Mouse (Mus musculus): Measurements from ENCODE around the gene D3Ertd751e. TPM values are rescaled to one million over a fixed set of nuclear protein-coding genes. Genes with fewer than 3 reads are reported as not detected.

Gene D3Ertd751e
- 16.0 and 19.2 TPM in 2 replicates for polyA plus RNA-seq (2016; fragmentation: Nextera tagmentation; extraction: Ambion mirVana)

GRCm38 (mm10) chr3:41742278-41742934 lies at the start of gene D3Ertd751e, which contains the start of gene Sclt1:
D3Ertd751e (plus strand) TSS chr3:41742611.
Sclt1 (minus strand) TSS chr3:41742514.
- WGBS, result under 1% methylated on average over 66 of the region's 66 CpGs
- H3K27ac ChIP-seq, result peak within 1 kb of the TSS; percentile 96
- peak; percentile 95 for DNase-seq (ENCODE audit: low spot score)

GRCm38 (mm10) chr3:41695681-41696080 lies 46.7 kb upstream of the D3Ertd751e start:
- Histone ChIP-seq H3K4me3 (no peak overlapping the region), H3K4me1 (no peaks in the 10 kb centered on the region), H3K27me3 (ENCODE audit: low read depth, poor library complexity, severe bottlenecking) (no peaks in the 10 kb centered on the region), H3K9me3 (replicated peaks) (no peaks in the 10 kb centered on the region), H3K27ac (no peak overlapping the region), H3K36me3 (peaks cover 19% of the 10 kb centered on the region)
- WGBS, result 91% methylated on average over 1 of the region's 1 CpGs
- no peak for DNase-seq (ENCODE audit: low spot score)

More at GRCm38 (mm10) chr3:41742278-41742934, at the start of gene D3Ertd751e, which contains the start of gene Sclt1:
- peaks cover 6% of the 10 kb centered on the region; the same call in 1 of the 2 replicates for H3K36me3 ChIP-seq
- no peaks in the 10 kb centered on the region for H3K27me3 ChIP-seq (ENCODE audit: low read depth, poor library complexity, severe bottlenecking)
- H3K4me1 ChIP-seq, result peaks cover 10% of the 10 kb centered on the region
- H3K4me3 ChIP-seq, result peak within 1 kb of the TSS; percentile 83
- no peaks in the 10 kb centered on the region for H3K9me3 ChIP-seq (replicated peaks)

GRCm38 (mm10) chr3:41741601-41742277 lies 672 bp upstream of the D3Ertd751e start:
- Histone ChIP-seq H3K27ac (peak overlapping the region; percentile 96), H3K9me3 (replicated peaks) (no peaks in the 10 kb centered on the region), H3K27me3 (ENCODE audit: low read depth, poor library complexity, severe bottlenecking) (no peaks in the 10 kb centered on the region), H3K4me1 (peaks cover 10% of the 10 kb centered on the region), H3K4me3 (peak overlapping the region; percentile 83), H3K36me3 (peaks cover 6% of the 10 kb centered on the region; the same call in 1 of the 2 replicates)
- 1% methylated on average over 39 of the region's 39 CpGs for WGBS
- peak; percentile 35 for DNase-seq (ENCODE audit: low spot score)

DNA sequence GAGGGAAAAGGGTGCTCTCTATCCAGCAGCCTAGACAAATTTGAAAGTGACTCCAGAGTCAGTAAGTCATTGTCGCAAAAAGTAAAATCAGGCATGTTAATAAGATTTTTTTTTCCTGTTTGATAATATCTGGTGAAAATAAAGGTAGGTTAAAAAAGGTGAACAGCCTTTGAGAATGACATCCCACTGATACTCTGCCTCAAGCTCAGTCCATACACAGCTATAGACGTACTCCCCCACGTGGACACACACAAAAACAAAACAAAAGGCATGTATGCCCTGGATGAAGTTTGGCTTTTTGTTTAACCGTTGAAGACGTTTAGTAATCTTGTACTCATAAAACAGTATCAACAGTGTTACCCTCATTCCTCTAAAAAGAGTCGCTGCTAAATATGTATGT lies 1.0 kb downstream of the D3Ertd751e start:
- no peaks in the 10 kb centered on the region for H3K9me3 ChIP-seq (replicated peaks)
- H3K27me3 ChIP-seq (ENCODE audit: low read depth, poor library complexity, severe bottlenecking), result no peaks in the 10 kb centered on the region
- H3K36me3 ChIP-seq, result 0 out of 2 replicates have a peak, but pooled peaks cover 3% of the 10 kb centered on the region
- H3K27ac ChIP-seq, result no peak overlapping the region
- 67% methylated on average over 6 of the region's 6 CpGs for WGBS
- no peak overlapping the region; the same call in 1 of the 2 replicates for H3K4me3 ChIP-seq
- H3K4me1 ChIP-seq, result peaks cover 10% of the 10 kb centered on the region
- DNase-seq (ENCODE audit: low spot score), result no peak

DNA sequence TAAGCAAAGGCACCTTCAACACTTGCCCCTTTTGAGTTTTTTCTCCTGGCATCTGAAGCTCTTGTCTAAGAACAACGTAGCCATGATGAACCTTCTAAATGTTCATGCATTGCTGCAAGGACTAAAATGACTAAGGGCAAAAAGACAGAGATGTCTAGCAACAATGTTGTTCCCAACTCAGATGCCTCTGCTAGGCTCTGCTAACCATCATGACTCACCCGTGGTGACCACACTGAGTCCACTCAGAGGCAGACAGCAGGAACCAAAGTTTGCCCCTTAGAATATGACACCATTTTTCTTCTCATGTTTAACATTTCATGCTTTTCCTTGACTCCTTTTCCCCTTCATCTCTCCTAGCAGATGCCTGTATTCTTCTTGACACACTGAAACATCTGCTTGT lies 12.1 kb downstream of the D3Ertd751e start:
- Histone ChIP-seq H3K36me3 (no peaks in the 10 kb centered on the region), H3K4me3 (no peak overlapping the region), H3K9me3 (replicated peaks) (no peaks in the 10 kb centered on the region), H3K4me1 (no peaks in the 10 kb centered on the region), H3K27me3 (ENCODE audit: low read depth, poor library complexity, severe bottlenecking) (no peaks in the 10 kb centered on the region), H3K27ac (no peak overlapping the region)
- DNase-seq (ENCODE audit: low spot score), result no peak
- WGBS, result 85% methylated on average over 2 of the region's 2 CpGs

- DNase-seq (ENCODE audit: low spot score), result no peak
- H3K27ac ChIP-seq, result no peak overlapping the region
- H3K27me3 ChIP-seq (ENCODE audit: low read depth, poor library complexity, severe bottlenecking), result no peaks in the 10 kb centered on the region
- WGBS, result 90% methylated on average over 3 of the region's 3 CpGs
- H3K4me1 ChIP-seq, result no peaks in the 10 kb centered on the region
- H3K9me3 ChIP-seq (replicated peaks), result no peaks in the 10 kb centered on the region
- H3K4me3 ChIP-seq, result no peak overlapping the region
- H3K36me3 ChIP-seq, result no peaks in the 10 kb centered on the region
These were observed 19.7 kb downstream of the D3Ertd751e start for GRCm38 (mm10) chr3:41762091-41762490.

GRCm38 (mm10) chr3:41812447-41812846 lies 70.0 kb downstream of the D3Ertd751e start:
- no peak overlapping the region for H3K4me3 ChIP-seq
- H3K36me3 ChIP-seq, result no peaks in the 10 kb centered on the region
- no peaks in the 10 kb centered on the region for H3K27me3 ChIP-seq (ENCODE audit: low read depth, poor library complexity, severe bottlenecking)
- no peak overlapping the region for H3K27ac ChIP-seq
- no peaks in the 10 kb centered on the region for H3K4me1 ChIP-seq
- DNase-seq (ENCODE audit: low spot score), result no peak
- no peaks in the 10 kb centered on the region for H3K9me3 ChIP-seq (replicated peaks)

Other genes with a start within 250 kb of the D3Ertd751e start
- 16.4 and 17.6 TPM in 2 replicates for gene Jade1, start 186.9 kb upstream of the D3Ertd751e start, polyA plus RNA-seq (2016; fragmentation: Nextera tagmentation; extraction: Ambion mirVana)
- gene Sclt1, start 97 bp upstream of the D3Ertd751e start, polyA plus RNA-seq (2016; fragmentation: Nextera tagmentation; extraction: Ambion mirVana), result 20.3 and 29.4 TPM in 2 replicates

Measured in limb, embryonic 10.5 days (tissue).